Mouse (Mus musculus) left cerebral cortex, adult 18-20 months (tissue): ENCODE data around the gene Whrn. TPM values are rescaled to one million over a fixed set of nuclear protein-coding genes. Genes with fewer than 3 reads are reported as not detected.

ENCODE experiments used
- DNase-seq, 2 experiments: peaks; one replicate each; pipeline ENCODE4 v3.0.0; 2021 to 2022; ENCODE audit warnings: low spot score in 2 of 2, mixed read lengths in 1 of 2
- long read RNA-seq, 2 experiments: library from polyadenylated mRNA; stranded (forward); transcript quantifications; one replicate each; pipeline ENCODE4 v2.0.0; 2021
- total RNA-seq, 2 experiments: library from RNA; stranded (reverse); gene quantifications; 2 replicates each; pipeline ENCODE4 v1.2.3; 2021

Whrn gene
- 10 to 100 TPM; 38.5 to 42.1 TPM for total RNA-seq
- long read RNA-seq, experiment 1, full-length matches to known transcripts, result 20 of 44 reads
- long read RNA-seq, experiment 1, partial matches to known transcripts, result 17 of 44 reads
- long read RNA-seq, experiment 1, other reads (novel, unspliced or antisense), result 7 of 44 reads
- long read RNA-seq, experiment 2, full-length matches to known transcripts, result 7 of 21 reads
- long read RNA-seq, experiment 2, partial matches to known transcripts, result 10 of 21 reads
- long read RNA-seq, experiment 2, other reads (novel, unspliced or antisense), result 4 of 21 reads

GRCm38 (mm10) chr4:63495915-63496278 is at the start of gene Whrn:
TSS of gene Whrn (minus strand) at chr4:63495991.
- peak; percentile 44 to 47 for DNase-seq

- no peak for DNase-seq
Measured at GRCm38 (mm10) chr4:63545231-63545958, 49.6 kb upstream of the Whrn start.

GRCm38 (mm10) chr4:63544494-63545230 is 48.9 kb upstream of the Whrn start, which contains the start of gene Atp6v1g1:
TSS of gene Atp6v1g1 (plus strand) at chr4:63544772.
- DNase-seq, result peak; percentile 91 to 95

- peak in 1 of 2 experiments; percentile 18 for DNase-seq
Measured at GRCm38 (mm10) chr4:63543746-63544493, 48.1 kb upstream of the Whrn start.

- DNase-seq, result no peak
Measured at GRCm38 (mm10) chr4:63542209-63542608, 46.4 kb upstream of the Whrn start.

GRCm38 (mm10) chr4:63537602-63538001 is 41.8 kb upstream of the Whrn start:
- no peak for DNase-seq

GRCm38 (mm10) chr4:63530409-63530808 is 34.6 kb upstream of the Whrn start:
- no peak for DNase-seq

GRCm38 (mm10) chr4:63528946-63529345 is 33.2 kb upstream of the Whrn start:
- DNase-seq, result peak; percentile 51 to 58

GRCm38 (mm10) chr4:63525514-63525913 is 29.7 kb upstream of the Whrn start:
- DNase-seq, result no peak

GRCm38 (mm10) chr4:63521813-63522419 is 26.1 kb upstream of the Whrn start:
- no peak for DNase-seq

GRCm38 (mm10) chr4:63515021-63515420 is 19.2 kb upstream of the Whrn start:
- no peak for DNase-seq

- DNase-seq, result no peak
Measured at GRCm38 (mm10) chr4:63514454-63514984, 18.7 kb upstream of the Whrn start.

GRCm38 (mm10) chr4:63512921-63513320 is 17.1 kb upstream of the Whrn start:
- no peak for DNase-seq

- peak; percentile 66 to 82 for DNase-seq
Measured at GRCm38 (mm10) chr4:63508232-63508631, 12.4 kb upstream of the Whrn start.

GRCm38 (mm10) chr4:63507478-63507877 is 11.7 kb upstream of the Whrn start:
- peak in 1 of 2 experiments; percentile 17 for DNase-seq

GRCm38 (mm10) chr4:63503949-63504348 is 8.2 kb upstream of the Whrn start:
- DNase-seq, result no peak

- no peak for DNase-seq
Measured at GRCm38 (mm10) chr4:63501050-63501449, 5.3 kb upstream of the Whrn start.

GRCm38 (mm10) chr4:63498346-63498745 is 2.6 kb upstream of the Whrn start:
- no peak for DNase-seq

GRCm38 (mm10) chr4:63496312-63496711 is 521 bp upstream of the Whrn start:
- no peak for DNase-seq
